Mouse (Mus musculus) retina, embryonic 14.5 days (tissue): ENCODE data around the gene Akap8l.
A peak's percentile ranks its signal among the peaks of the same experiment; 100 is the strongest.

Source experiments
- DNase-seq: peaks from one replicate; pipeline ENCODE4 v3.0.0-alpha.2; 2015; ENCODE audit warnings: low spot score

The Akap8l gene

DNA sequence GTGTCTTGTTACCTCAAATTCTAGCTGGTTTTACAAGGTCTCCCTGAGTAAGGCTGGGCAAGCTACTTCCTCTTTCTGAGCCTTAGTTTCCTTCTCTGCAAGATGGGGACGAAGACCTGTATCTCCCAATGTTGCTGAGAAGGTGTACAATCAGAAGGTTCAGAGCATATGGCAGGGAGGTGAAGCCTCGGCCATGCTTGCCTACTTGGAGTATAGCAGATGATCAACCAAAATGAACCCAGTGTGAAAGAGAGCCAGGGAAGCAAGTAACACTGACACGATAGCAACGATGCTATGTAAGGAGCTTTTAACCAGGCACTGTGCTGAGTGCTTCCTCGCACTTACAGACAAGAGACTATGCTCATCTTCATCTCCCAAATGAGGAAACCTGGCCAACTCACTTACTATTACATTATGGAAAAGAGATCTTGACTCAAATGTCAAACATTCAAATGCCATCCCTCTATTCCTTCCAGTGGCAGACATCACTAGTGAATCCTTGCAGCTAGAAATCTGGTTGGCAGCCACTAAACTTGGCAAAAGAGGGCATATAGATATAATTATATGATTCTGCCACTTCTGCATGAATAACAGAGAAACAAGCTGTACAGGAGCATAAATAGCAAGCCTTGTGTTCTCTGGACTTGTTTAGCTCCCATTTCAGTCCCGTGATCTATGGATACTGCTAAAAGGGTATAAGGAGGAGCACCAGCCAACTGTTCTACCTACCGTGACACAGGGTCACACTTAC is 8.0 kb upstream of the Akap8l start:
- no peak for DNase-seq

DNA sequence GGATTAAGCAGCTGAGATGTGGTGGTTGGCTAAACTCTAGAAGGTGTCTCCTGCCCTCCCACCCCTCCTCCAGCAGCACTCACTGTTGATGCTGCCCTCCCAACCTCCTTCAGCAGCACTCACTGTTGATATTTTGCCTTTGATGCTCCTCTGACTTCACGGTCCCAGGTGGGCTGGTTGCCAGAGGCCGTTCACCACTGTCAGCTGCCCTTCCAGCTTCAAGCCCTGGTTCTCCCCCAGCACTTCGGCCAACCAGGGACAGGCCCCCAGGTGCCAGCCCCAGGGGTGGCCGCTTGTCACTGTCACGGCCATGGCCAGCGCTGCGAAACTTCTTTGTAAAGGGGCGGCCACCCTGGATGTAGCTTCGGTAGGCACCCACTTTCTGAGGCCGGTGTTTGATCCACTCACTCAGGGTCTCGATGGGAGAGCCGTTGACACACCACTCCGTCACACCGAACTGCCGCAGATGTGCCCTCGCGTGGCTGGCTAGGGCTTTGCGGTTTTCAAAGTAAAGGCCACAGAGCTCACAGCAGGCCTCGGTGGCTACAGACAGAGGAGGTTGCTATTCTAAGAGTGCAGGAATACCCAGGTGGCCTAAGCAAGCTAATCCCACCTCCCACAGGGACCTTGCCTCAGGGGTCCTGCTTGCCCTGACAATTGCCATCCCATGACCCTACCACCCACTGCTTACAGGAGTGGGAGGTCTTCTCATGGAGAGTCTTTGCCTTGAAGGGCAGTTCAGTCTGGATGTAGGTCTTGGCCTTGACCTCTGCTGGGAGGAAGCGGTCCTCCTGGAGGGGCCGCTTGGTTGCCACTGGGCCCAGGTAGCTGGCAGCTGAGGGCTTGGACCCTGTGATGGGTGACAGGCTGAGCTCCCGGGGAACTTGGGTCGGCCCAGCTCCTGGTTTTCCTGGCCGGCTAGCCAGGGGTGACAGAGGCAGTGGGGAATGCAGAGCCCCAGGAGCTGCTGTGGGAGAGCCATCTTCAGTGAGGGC is 6.7 kb upstream of the Akap8l start:
- DNase-seq, result no peak

DNA sequence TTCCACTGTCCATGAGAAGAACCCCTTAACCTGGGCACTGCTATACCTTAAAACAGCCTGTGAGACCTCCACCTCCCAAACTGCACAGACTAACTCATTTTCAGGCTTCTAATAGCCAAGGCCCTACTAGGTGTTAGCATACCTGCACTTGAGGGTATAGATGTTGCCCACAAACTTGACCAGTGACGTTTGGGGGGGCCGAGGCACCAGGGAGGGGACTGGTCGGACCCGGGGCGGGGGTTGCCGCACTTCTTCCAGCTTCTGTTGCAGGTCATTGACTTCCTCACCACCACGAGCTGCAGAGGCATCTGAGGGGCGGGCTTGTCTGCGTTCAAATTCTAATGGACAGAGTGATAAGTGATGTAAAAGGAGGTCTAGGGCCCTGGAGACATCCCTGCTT is 5.9 kb upstream of the Akap8l start:
- no peak for DNase-seq

DNA sequence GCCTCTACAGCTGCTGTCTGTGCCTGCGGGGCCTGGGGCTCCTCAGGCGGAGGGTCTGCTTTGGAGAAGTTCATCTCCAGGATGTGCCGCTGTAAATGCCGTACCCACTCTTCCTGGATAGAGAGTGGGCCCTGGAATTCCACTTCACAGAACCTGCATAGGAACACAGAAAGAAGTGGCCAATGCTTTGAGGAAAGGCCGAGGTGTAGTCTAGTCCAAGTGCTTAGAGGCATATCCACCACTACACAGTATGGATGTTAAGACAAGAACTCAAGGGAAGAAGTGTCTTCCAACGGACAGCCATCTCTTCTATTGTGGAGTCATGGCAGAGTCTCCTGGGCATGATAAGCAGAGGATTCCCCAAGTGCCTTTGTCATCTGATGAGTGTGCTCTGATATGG is 4.6 kb upstream of the Akap8l start:
- DNase-seq, result no peak

DNA sequence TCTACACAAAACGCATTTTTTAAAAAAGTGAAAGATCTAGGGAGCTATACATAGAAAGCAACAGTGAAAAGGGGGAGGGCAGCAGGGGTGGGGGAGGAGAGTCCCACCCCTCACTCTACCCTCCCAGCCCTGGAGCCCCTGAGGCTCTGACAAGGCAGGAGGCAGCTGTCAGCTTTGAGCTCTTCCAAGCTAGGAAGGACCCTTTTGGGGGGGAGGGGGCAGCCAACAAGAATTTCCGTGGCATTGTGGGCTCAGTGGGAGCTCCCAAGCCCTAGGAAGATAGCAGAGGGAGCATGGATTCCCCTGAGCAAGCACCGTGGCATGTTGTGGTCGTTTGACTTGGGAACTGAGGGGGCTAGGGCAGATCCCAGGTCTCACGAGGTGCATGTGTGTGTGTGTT is 3.8 kb upstream of the Akap8l start:
- DNase-seq, result no peak

DNA sequence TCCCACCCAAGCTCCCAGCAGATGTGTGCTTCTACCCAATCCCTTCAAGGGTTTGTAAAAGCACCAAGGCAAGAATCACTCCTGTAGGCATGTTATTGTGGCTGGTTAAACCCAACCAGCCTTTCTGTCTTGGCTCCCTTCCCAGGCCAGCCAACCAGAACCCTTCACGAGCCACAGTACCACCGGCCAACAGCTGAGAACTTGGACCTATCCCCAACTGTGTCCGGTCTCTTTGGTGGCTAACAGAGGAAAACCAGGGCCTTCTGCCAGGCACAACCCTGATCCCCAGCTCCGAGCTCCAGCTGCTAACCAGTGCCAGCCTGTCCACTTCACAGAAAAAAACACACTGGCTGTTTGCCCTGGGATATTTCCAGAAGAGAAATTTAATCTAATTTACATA is 3.3 kb upstream of the Akap8l start:
- no peak for DNase-seq

DNA sequence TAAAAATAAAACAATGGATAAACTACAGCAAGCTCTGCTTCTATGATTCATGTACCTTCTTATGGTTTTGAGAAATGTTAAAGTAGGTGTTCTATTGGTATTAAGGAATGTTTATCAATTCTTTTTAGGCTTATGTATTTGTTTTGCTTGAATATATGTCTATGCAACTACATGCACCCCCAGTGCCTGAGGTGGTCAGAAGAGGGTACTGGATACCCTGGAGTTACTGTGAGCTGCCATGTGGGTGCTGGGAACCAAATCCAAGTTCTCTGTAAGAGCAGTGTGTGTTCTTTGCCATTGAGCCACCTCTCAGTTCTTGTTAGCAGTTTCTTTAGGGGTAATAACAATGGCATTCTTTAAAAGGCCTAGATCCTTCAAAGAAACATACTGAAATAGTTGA is 1.3 kb upstream of the Akap8l start:
- no peak for DNase-seq

DNA sequence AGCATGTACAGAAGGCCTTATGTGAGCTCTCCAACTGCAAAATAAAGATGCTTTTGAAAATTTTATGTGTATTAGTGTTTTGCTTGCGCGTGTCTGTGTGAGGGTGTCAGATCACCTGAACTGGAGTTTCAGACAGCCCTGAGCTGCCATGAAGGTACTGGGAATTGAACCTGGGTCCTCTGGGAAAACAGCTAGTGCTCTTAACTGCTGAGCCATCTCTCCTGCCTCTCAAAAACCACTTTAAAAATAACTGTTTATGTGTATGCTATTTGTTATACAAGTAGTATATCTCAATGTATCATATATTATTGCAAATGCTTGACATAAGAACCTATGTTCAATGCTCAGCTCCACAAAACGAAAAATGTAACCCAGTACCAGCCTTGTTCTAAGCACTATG is 862 bp upstream of the Akap8l start:
- no peak for DNase-seq

DNA sequence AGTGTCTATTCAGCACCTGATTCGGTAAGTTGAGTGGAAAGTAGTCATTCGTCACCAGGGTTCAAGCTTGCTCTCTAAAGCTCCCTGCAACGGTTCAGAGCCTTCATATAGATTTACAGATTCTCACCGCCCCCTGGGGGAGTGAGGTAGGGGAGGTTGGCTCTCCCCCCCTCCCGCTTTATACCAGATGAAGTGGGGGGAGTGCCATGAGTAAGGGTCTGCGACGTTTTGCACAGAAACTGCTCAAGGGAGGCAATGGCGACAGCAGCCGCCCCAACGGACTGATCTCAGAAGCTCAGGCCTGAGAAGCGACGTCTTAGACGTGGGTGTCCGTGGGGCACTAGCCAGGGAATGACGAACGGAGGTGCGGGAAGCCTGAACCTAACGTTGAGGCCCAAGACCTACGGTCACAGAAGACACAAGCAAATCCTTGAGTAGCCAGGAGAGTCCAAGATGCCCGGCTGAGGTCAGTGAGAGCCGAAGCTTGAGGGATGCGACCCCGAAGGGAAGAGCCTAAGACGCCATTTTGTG is 491 bp downstream of the Akap8l start:
- DNase-seq, result no peak

DNA sequence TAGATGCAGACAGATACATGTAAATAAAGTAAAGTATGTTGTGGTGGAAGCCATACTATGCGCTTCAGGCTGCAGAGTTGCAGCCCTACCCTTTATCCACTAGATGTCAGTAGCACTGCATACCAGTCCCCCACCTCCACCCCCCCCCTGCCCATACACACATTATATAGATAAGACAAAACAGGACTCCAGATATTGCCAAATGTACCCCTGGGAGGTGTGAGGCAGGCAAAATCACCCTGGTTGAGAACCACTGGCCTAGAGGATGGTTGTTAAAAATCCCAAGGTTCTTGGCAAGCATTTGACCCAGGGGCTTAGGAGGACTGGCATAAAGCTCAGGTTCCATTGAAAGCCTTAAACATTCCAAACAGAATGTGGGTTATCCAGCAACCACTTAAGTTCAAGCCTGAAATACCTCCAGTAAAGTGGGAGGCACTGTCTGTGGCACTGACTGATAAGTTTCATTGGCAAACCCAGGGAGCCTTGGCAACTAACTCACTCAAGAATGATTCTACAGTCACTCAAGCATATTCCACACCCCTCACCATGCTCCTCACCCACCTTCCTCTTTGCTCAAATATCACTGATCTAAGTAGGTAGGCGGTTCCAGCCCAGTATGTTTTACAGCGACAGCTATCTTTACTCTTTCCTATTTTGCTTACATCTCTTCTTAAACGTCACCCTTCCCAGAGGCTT is 1.2 kb downstream of the Akap8l start:
- peak; percentile 77 for DNase-seq

DNA sequence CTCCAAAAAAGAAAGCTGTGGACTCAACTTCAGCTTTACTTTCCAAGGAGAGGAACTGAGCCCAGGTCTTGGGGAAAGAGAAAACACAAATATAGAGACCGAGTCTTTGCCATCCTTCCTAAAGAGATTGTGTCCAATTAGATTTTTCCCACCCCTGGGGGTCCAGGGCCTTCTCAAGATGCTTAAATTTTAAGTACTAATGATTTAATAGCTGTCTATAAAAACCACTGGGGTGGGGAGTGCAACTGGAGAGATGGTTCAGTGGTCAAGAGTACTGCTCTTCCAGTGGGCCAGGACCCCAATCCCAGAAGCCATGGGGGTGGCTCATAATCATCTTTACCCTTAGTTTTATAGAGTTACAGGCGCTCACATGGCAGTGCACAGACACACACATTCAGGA is 2.0 kb downstream of the Akap8l start:
- DNase-seq, result no peak

DNA sequence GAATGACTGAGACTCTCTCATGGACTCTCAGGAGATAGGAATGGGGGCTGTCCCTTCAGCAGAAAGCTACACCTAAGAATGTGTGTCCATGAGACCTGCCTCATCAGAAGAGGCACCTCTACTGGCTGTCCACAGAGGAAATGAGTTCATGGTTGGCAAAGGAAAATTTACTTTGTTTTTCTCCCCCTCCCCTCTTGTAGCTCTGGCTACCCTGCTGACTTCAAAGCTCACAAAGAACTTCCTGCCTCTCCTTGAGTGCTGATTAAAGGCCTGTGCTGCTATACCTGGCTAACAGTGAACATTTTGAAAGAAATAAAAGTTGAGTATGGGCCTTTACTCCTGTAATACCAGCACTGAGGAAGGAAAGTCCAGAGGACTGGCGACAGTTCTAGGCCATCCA is 9.3 kb downstream of the Akap8l start:
- no peak for DNase-seq

DNA sequence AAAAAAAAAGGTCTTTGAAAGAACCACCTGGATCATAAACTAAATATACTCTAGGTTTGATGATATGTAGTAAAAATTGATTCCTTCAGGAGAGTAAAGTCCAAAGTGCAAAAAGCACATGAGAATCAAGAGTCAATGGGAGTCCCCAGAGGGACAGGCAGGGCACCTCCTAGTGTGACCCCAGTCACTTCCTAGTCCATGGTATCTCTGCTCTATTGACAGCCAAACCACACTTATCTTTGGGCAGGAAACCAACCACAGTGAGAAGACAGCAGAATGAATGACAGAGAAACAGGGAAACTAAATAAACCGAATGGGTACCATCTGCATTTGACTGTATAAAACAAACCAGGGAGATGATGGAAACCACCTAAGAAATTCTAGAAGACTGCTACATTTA is 10.3 kb downstream of the Akap8l start:
- no peak for DNase-seq

DNA sequence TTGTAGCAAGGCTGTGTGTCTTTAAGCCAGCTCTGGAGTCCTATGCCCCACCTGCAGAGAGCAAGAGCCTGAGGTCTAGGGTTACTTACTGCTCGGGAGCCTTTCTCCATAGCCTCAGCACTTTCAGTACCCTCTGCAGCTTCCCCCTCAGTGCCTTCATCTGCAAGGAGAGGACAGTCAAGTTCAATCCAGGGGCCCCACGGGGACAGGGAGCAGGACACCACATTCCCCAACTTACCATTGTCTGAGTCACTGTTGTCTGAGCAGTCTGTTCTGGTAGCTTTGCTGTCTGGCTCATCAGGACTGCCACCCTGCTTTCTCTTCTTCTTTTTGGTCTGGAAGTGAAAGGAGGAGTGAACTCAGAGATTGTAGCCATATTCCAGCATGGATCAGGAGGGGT is 14.5 kb downstream of the Akap8l start:
- no peak for DNase-seq

DNA sequence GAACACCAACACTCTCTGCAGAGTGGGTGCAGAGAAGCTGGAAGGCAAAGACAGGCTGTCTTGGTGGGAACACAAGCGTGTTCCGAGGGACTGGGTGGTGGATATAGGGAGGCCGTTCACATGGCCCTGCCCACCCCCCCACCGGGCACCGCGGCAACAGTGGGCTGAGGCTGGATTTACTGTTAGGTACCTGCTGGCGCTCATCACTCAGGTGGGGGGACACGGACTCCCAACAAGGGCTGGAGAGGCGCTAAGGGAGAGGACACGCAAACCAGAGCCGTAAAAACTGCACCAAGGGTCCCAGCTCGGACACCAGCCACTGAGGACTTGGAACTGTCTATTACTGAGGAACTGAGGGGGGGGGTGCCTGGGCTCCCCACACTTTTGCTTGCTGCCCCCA is 15.5 kb downstream of the Akap8l start:
- no peak for DNase-seq

DNA sequence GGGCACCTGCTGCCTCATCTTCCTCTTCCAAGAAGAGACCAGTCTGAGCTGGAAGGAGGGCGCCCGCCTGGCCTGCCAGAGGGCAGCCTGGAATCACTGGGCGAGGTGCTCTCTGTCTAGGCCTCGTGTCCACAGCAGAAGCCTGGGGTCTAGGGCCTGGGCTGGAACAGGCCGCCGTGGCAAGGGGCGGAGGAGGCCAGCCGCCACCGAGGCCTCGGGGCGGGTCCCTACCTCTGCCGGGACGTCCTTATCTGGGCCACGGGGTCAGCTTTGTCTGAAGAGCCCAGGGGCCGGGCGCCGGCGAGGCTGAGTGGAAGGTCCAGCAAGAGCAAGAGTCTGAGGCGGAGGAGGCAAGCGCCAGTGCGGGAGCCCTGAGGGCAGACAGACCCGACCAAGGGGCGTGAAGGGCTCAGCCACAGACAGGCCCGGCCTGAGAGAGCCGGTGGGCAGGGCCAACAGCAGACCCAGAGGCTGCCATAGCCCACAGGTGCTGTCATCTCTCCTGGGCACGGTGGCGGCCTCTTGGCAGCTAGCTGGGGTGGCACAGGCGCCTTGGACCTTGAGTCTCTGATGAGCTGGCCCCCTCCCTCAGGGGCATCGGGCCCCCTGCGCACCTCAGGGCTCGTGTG is 16.6 kb downstream of the Akap8l start:
- no peak for DNase-seq

DNA sequence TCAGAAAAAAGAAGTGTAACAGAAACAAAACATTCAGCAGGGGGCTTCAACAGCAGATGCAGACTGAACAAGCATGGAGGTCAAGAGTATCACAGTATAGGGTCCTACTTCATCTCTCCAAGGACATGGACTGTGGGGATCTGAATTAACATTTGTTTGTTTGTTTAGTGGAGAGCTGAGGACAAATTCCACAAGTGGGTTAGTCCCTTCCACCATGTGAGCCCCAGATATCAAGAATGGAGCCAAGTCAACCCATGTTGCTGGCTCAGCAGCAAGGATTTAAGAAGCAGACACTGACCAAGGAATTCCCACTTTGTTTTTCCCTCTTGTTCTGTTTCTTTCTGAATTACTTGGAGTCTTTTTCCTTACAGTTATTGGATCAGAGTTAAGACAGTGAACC is 22.9 kb downstream of the Akap8l start:
- DNase-seq, result no peak

DNA sequence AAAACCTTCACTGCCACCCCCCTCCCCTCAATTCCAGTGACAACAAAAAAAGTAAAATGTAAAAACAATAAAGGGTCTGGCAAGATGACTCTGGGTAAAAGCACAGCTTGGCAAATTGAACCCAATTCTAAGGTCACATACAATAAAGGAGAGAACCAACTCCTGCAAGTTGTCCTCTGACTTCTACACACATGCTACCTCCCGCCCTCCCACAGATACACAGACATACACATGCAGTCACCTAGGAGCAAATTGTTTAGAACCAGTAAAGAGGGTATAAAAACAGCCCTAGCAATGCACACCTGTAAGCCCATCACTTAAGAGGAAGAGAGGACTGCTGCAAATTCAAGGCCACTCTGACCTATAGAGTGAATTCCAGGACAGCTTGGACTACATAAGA is 27.6 kb downstream of the Akap8l start:
- no peak for DNase-seq

DNA sequence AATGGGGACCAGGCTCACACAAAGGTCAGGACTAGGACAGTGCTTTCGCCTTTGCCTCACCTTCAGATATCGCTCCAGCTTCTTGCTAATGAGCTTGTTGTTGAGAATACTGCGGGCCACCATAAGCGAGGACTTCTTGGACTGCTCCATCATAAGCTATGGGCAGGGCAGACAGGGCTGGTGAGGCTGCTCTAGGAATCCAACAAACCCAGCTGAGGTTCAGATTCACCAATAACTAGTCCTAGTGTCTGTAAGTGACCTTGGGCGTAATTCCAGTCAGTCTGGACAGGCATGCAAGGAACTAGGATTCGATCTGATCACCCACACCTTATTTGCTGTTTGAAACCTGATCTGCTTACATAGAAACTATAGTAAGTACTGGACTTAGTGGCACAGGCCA is 28.6 kb downstream of the Akap8l start:
- DNase-seq, result no peak

DNA sequence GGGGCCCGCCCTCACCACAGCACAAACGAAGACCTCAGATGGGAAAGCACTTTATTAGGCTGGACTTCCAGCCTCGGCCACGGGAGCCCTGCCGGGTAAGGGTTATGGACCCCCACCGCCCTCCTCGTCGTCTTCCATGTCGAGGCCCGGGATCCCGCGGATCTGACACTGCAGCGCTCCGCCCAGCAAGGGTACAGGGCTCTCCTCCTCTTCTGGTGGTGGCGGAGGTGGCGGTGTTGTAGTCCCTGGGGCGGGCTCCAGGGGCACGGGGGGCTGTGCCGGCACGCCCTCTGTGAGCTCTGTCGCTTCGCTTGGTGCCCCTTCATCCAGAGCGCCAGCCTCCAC is 29.0 kb downstream of the Akap8l start:
- DNase-seq, result no peak

DNA sequence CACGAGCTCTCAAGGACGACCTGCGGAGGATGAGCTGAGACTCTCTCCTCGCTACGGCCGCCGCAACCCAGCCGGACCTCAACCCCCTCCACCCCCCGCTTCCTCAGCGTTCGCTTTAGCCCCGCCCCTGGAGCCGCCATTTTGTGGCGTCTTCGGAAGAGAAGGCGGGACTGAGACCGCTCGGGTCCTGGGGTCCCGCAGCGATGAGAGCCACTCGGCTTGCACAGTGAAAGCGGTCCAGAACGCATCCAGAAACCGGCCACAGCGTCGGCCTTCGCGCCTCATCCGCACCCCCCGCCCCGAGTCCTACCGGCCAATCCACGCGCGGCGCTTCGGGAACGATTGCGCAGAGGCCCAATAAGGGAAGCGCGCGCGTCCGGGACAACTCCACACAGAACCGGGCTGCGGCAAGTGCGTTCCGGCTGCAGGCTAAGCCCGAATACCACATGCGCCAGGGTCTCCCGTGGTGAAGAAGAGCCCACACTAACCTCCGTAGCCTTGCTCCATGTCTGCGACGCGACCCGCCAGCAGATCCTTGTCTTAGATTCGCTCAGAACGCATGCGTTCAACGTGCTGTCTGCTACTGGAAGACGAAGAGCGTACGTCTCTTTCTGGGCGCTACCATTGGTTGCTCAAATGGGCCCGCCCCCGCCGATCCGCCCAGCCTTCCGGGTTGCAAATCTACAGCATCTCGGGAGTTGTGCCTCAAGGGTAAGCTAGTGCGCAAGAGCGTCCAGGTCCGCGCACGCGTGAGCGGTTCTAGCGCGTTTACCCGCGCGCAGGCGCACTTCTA is 29.6 kb downstream of the Akap8l start, which contains the start of gene Akap8:
Akap8 (minus strand) TSS at position 642 of the 793 bp plus-strand sequence.
- peak; percentile 98 for DNase-seq
